In genomic region chr12:56693411-56694098, GRCm38 (mm10) we compare ENCODE assay signal across 27 mouse cellular contexts. TPM values are rescaled to one million over a fixed set of nuclear protein-coding genes. Genes with fewer than 3 reads are reported as not detected.
DNase-seq lines count a peak whose midpoint lies in the region; ATAC-seq and TF ChIP-seq lines count a peak whose summit lies in the region.
"Had no signal": no experiment of that assay in that cellular context is flagged by ENCODE, and none has a peak within 500 bp of the region (broad histone marks: within the 10 kb centered on the region; RNA-seq: fewer than 3 reads in every experiment).

No protein-coding gene starts in this region.

- intact Hi-C loops in heart, postnatal 10 days (cut with DNase I): loop anchor here (5.0 kb wide), 1 partner anchor 854 kb away; the partner anchor contains the start of gene Foxa1
- intact Hi-C loops in heart, postnatal 25 days (cut with DNase I): loop anchor here (5.0 kb wide), 1 partner anchor 854 kb away; the partner anchor contains the start of gene Foxa1

- ATAC-seq in limb, embryonic 12.5 days (ENCODE audit: insufficient number of reproducible peaks, insufficient read depth, low FRiP score, low TSS enrichment, low read depth): no peak
- no peak for ATAC-seq in embryonic facial prominence, embryonic 14.5 days (ENCODE audit: low read depth)
- ATAC-seq: activated CD4-positive, CD25-positive, alpha-beta regulatory T cell, adult 4 months; forebrain, embryonic 16.5 days; hindbrain, embryonic 16.5 days; inflammation-experienced regulatory T-cells, adult 6 months; Patski had no signal

- peaks cover 98% of the 10 kb centered on the region for H3K27me3 ChIP-seq in limb, embryonic 12.5 days
- H3K27me3 ChIP-seq in limb, embryonic 10.5 days (ENCODE audit: low read depth, poor library complexity, severe bottlenecking): peaks cover 100% of the 10 kb centered on the region
- H3K27me3 ChIP-seq in thymus, adult 2 months (ENCODE audit: control insufficient read depth, insufficient read depth, low read length): peaks cover 14% of the 10 kb centered on the region
- peaks cover 99% of the 10 kb centered on the region for H3K27me3 ChIP-seq in embryonic facial prominence, embryonic 14.5 days (replicated peaks; ENCODE audit: control insufficient read depth, insufficient read depth, low read length)
- H3K27me3 ChIP-seq: CH12.LX had no signal

- no peak for DNase-seq in limb, embryonic 10.5 days (ENCODE audit: low spot score)
- DNase-seq in thymus, adult 2 months: no peak
- no peak for DNase-seq in thymus, postnatal 36 days
- no peak for DNase-seq in embryonic facial prominence, embryonic 14.5 days (ENCODE audit: low spot score)
- no peak for DNase-seq in heart, postnatal 10 days
- DNase-seq in heart, postnatal 25 days (ENCODE audit: low spot score): no peak
- DNase-seq: adrenal gland, postnatal 14 days; cerebellum, adult 11-12 months; cerebellum, adult 9-10 months; cerebellum, postnatal 25 days; gastrocnemius, postnatal 10 days; heart, adult 18-20 months; heart, postnatal 14 days had no signal

- no peaks in the 10 kb centered on the region for H3K36me3 ChIP-seq in limb, embryonic 12.5 days
- H3K36me3 ChIP-seq in limb, embryonic 10.5 days: no peaks in the 10 kb centered on the region
- H3K36me3 ChIP-seq in thymus, adult 2 months (ENCODE audit: control insufficient read depth, insufficient read depth, low read length): no peaks in the 10 kb centered on the region
- H3K36me3 ChIP-seq in embryonic facial prominence, embryonic 14.5 days (ENCODE audit: control insufficient read depth, insufficient read depth, low read length): no peaks in the 10 kb centered on the region
- H3K36me3 ChIP-seq: forebrain, embryonic 12.5 days; heart, embryonic 10.5 days; hindbrain, embryonic 10.5 days had no signal

- peaks cover 47% of the 10 kb centered on the region for H3K4me1 ChIP-seq in limb, embryonic 12.5 days (replicated peaks)
- H3K4me1 ChIP-seq in limb, embryonic 10.5 days: peaks cover 73% of the 10 kb centered on the region
- no peaks in the 10 kb centered on the region for H3K4me1 ChIP-seq in thymus, adult 2 months (replicated peaks; ENCODE audit: control insufficient read depth, insufficient read depth, low read length)
- 0 out of 2 replicates have a peak, but pooled peaks cover 4% of the 10 kb centered on the region for H3K4me1 ChIP-seq in embryonic facial prominence, embryonic 14.5 days (ENCODE audit: control insufficient read depth, insufficient read depth, low read length)

- 5% methylated on average over 14 of the region's 14 CpGs for WGBS in limb, embryonic 12.5 days
- 5% methylated on average over 14 of the region's 14 CpGs for WGBS in limb, embryonic 10.5 days
- 15% methylated on average over 14 of the region's 14 CpGs for WGBS in thymus, adult 2 months
- WGBS in embryonic facial prominence, embryonic 14.5 days: 17% methylated on average over 14 of the region's 14 CpGs

- peak overlapping the region; percentile 67 for H3K4me2 ChIP-seq in limb, embryonic 12.5 days
- peak overlapping the region; percentile 50 for H3K4me2 ChIP-seq in embryonic facial prominence, embryonic 14.5 days (ENCODE audit: low read depth, low read length)
- H3K4me2 ChIP-seq: forebrain, embryonic 12.5 days had no signal

- no peak for TF ChIP-seq CTCF in thymus, adult 2 months (IDR thresholded peaks at IDR 0.05; ENCODE audit: borderline replicate concordance, control insufficient read depth, extremely low read depth, insufficient read depth, low read length, poor library complexity)

- H3K9me3 ChIP-seq in limb, embryonic 12.5 days: no peaks in the 10 kb centered on the region
- no peaks in the 10 kb centered on the region for H3K9me3 ChIP-seq in limb, embryonic 10.5 days (replicated peaks)
- no peaks in the 10 kb centered on the region for H3K9me3 ChIP-seq in embryonic facial prominence, embryonic 14.5 days (ENCODE audit: control insufficient read depth, low read length)
- H3K9me3 ChIP-seq: forebrain, embryonic 12.5 days; heart, embryonic 10.5 days; hindbrain, embryonic 10.5 days had no signal

- no peak for TF ChIP-seq POLR2A in thymus, adult 2 months (IDR thresholded peaks at IDR 0.05; ENCODE audit: control insufficient read depth, extremely low read depth, insufficient read depth, low read length, poor library complexity)

- H3K4me3 ChIP-seq in limb, embryonic 12.5 days (replicated peaks): 0 out of 2 replicates have a peak overlapping the region, but pooled peaks have one; percentile 40
- H3K4me3 ChIP-seq in limb, embryonic 10.5 days: no peak overlapping the region
- no peak overlapping the region for H3K4me3 ChIP-seq in thymus, adult 2 months (ENCODE audit: control insufficient read depth, insufficient read depth, low read length)
- peak overlapping the region; percentile 41 for H3K4me3 ChIP-seq in embryonic facial prominence, embryonic 14.5 days (ENCODE audit: low read depth, low read length)
- H3K4me3 ChIP-seq: forebrain, embryonic 12.5 days; hindbrain, embryonic 10.5 days had no signal

- no peak overlapping the region for H3K27ac ChIP-seq in limb, embryonic 12.5 days
- no peak overlapping the region for H3K27ac ChIP-seq in limb, embryonic 10.5 days
- peak overlapping the region; percentile 40; the same call in 1 of the 2 replicates for H3K27ac ChIP-seq in thymus, adult 2 months (ENCODE audit: control insufficient read depth, insufficient read depth, low read length)
- 0 out of 2 replicates have a peak overlapping the region, but pooled peaks have one; percentile 28 for H3K27ac ChIP-seq in embryonic facial prominence, embryonic 14.5 days (replicated peaks; ENCODE audit: low read depth, low read length)
- H3K27ac ChIP-seq: forebrain, embryonic 12.5 days; heart, embryonic 10.5 days; hindbrain, embryonic 10.5 days had no signal

- no peak overlapping the region for H3K9ac ChIP-seq in limb, embryonic 12.5 days (replicated peaks)
- H3K9ac ChIP-seq in embryonic facial prominence, embryonic 14.5 days (ENCODE audit: low read depth, low read length): peak overlapping the region; percentile 63; the same call in 1 of the 2 replicates
- H3K9ac ChIP-seq: forebrain, embryonic 12.5 days had no signal

RNA-seq across cellular contexts. Expression of gene Pax9, which starts 2.0 kb away (rescaled TPM):
- polyA plus RNA-seq in limb, embryonic 12.5 days (2016; fragmentation: Nextera tagmentation; extraction: Ambion mirVana): 6.0 and 9.6 TPM in 2 replicates
- 0.50 and 2.2 TPM in 2 replicates for polyA plus RNA-seq in limb, embryonic 10.5 days (2016; fragmentation: Nextera tagmentation; extraction: Ambion mirVana)
- polyA plus RNA-seq in thymus, adult 2 months (2012; rRNA removed): 13.8 and 15.2 TPM in 2 replicates
- polyA plus RNA-seq in embryonic facial prominence, embryonic 14.5 days (2014; fragmentation: Nextera tagmentation; extraction: Ambion mirVana): 9.2 and 9.4 TPM in 2 replicates
- total RNA-seq in heart, postnatal 10 days (2021): under 1 TPM; 0.12 to 0.24 TPM
- under 1 TPM; 0.16 to 0.22 TPM for total RNA-seq in heart, postnatal 25 days (2021)
- total RNA-seq: adrenal gland, adult 18-20 months; CH12.LX had no signal
- polyA plus RNA-seq: activated CD4-positive, CD25-positive, alpha-beta regulatory T cell, adult 4 months; cortical plate, adult 2 months; forebrain, embryonic 16.5 days; frontal cortex, adult 2 months; heart, embryonic 14.5 days had no signal

Comparison
In these comparisons a context has a peak if more than half of its experiments do, and no peak if none do; other contexts are left out.
1. H3K4me3 ChIP-seq: peak in limb, embryonic 12.5 days (single experiment) and embryonic facial prominence, embryonic 14.5 days (single experiment); none in limb, embryonic 10.5 days (single experiment) and thymus, adult 2 months (single experiment).
2. H3K27ac ChIP-seq: peak in thymus, adult 2 months (single experiment) and embryonic facial prominence, embryonic 14.5 days (single experiment); none in limb, embryonic 12.5 days (single experiment) and limb, embryonic 10.5 days (single experiment).